Mouse (Mus musculus) liver, postnatal 0 days (tissue): Measurements from ENCODE around the gene Thbs1. TPM values are rescaled to one million over a fixed set of nuclear protein-coding genes. Genes with fewer than 3 reads are reported as not detected.

Experiments
- ATAC-seq: fragments of 200-750 bp; cut with Nextera tagmentation; 2 replicates; pipeline ENCODE4 v1.8.0; 2017; ENCODE audit warnings: mild to moderate bottlenecking, moderate library complexity
- DNase-seq: peaks from one replicate; pipeline ENCODE4 v3.0.0-alpha.2; 2016
- H3K27ac ChIP-seq: fragments of 300-500 bp; sonication (generic); 2 replicates; pipeline ENCODE4 v1.5.1; 2014; ENCODE audit warnings: antibody characterized with exemption, moderate library complexity, mild to moderate bottlenecking, low read depth
- H3K27me3 ChIP-seq: fragments of 300-500 bp; sonication (generic); 2 replicates; pipeline ENCODE4 v1.6.1; 2014; ENCODE audit warnings: low read length, control low read depth, mixed read lengths; ENCODE audit not compliant: insufficient read depth
- H3K36me3 ChIP-seq: fragments of 300-500 bp; sonication (generic); replicated peaks from 2 replicates; pipeline ENCODE4 v1.6.1; 2014; ENCODE audit warnings: mild to moderate bottlenecking, control low read depth, low read length, moderate library complexity, mixed read lengths; ENCODE audit not compliant: insufficient read depth
- H3K4me1 ChIP-seq: fragments of 300-500 bp; sonication (generic); 2 replicates; pipeline ENCODE4 v1.6.1; 2014; ENCODE audit warnings: antibody characterized with exemption, mild to moderate bottlenecking, control low read depth; ENCODE audit not compliant: insufficient read depth
- H3K4me2 ChIP-seq: fragments of 300-500 bp; sonication (generic); 2 replicates; pipeline ENCODE4 v1.6.1; 2014; ENCODE audit warnings: low read depth, mild to moderate bottlenecking, low read length, moderate library complexity, mixed read lengths
- H3K4me3 ChIP-seq: fragments of 300-500 bp; sonication (generic); 2 replicates; pipeline ENCODE4 v1.5.1; 2014; ENCODE audit warnings: low read depth, low read length
- H3K9ac ChIP-seq: fragments of 300-500 bp; sonication (generic); replicated peaks from 2 replicates; pipeline ENCODE4 v1.6.1; 2014; ENCODE audit warnings: mild to moderate bottlenecking, moderate library complexity
- H3K9me3 ChIP-seq: fragments of 300-500 bp; sonication (generic); 2 replicates; pipeline ENCODE4 v1.6.1; 2016; ENCODE audit warnings: mild to moderate bottlenecking, control low read depth, low read length, mixed read lengths
- CTCF ChIP-seq: sonication (generic); IDR thresholded peaks from 2 replicates; pipeline ENCODE4 v1.5.1; 2016; ENCODE audit warnings: antibody characterized with exemption, low read depth
- EP300 ChIP-seq: IDR thresholded peaks from 2 replicates; pipeline ENCODE4 v1.6.1; 2016; ENCODE audit warnings: antibody characterized with exemption, low read depth, mild to moderate bottlenecking
- WGBS: fragments of 180-500 bp; shearing (Covaris S2); extraction: QIAGEN DNeasy Blood & Tissue Kit; methylation state at CpG from one replicate; pipeline ENCODE4 v1.1.7; 2014; ENCODE audit not compliant: insufficient replicate concordance; 5-methylcytosine and 5-hydroxymethylcytosine counted together
- polyA plus RNA-seq: library from polyadenylated mRNA; unstranded; fragments of >200 nt; fragmentation: Nextera tagmentation; extraction: Ambion mirVana; gene quantifications from 2 replicates; pipeline ENCODE4 v1.2.1, GENCODE M21; 2015

Gene Thbs1
- polyA plus RNA-seq, 1 experiment from 2014 or later, result 29.3 TPM

- 88% methylated on average over 5 of the region's 5 CpGs for WGBS
- no peaks in the 10 kb centered on the region for H3K27me3 ChIP-seq
Measured at GRCm38 (mm10) chr2:118091226-118091625, 20.4 kb upstream of the Thbs1 start.

DNA sequence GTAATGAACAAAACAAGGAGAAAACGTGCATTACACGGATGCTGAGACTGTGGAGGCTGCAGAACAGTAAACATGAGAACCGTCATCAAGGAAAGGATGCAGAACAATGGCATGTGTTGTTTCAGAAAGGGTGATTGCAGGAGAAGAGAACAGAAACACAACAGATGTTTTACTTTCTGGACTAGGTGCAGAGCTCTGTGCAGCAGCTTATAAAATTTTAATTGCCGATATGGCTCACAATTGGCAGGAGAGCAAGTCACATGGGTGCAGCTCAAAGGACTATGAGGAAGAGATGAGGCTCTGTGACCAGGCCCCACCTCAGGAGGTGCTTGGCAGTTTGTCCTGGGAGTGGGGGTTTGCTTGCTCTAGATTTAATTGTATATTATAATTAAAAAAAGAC, 12.6 kb upstream of the Thbs1 start:
- H3K9me3 ChIP-seq, result no peaks in the 10 kb centered on the region
- no peak overlapping the region for H3K4me2 ChIP-seq

More at GRCm38 (mm10) chr2:118091226-118091625, 20.4 kb upstream of the Thbs1 start:
- H3K4me2 ChIP-seq, result no peak overlapping the region
- no peak for TF ChIP-seq CTCF
- no peak for TF ChIP-seq EP300
- no peaks in the 10 kb centered on the region for H3K4me1 ChIP-seq
- no peaks in the 10 kb centered on the region for H3K36me3 ChIP-seq
- no peak overlapping the region for H3K27ac ChIP-seq
- H3K9me3 ChIP-seq, result no peaks in the 10 kb centered on the region
- no peak overlapping the region for H3K4me3 ChIP-seq
- ATAC-seq (no peak), DNase-seq (no peak)
- no peak overlapping the region for H3K9ac ChIP-seq

DNA sequence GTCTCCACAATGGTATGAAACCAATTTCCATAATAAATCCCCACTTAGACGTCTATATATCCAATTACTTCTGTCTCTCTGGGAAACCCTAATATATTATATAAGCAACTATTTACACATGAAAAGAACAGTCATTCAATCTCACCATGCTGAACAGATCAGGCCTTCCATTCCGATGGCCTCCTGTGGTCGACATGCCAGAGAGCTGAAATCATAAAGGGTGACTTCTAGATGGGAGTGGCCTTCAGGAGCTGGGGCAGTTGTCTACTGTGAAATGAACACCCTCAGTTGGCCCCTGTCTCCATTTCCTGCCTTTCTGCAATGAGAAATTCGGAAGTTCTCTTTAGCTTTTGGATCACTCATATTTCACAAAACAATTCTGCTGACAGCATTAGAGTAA, 9.5 kb upstream of the Thbs1 start:
- no peaks in the 10 kb centered on the region for H3K27me3 ChIP-seq
- no peak for TF ChIP-seq EP300
- ATAC-seq, result no peak
- no peak overlapping the region for H3K27ac ChIP-seq
- H3K4me3 ChIP-seq, result no peak overlapping the region
- 59% methylated on average over 4 of the region's 4 CpGs for WGBS
- no peak overlapping the region for H3K4me2 ChIP-seq
- no peaks in the 10 kb centered on the region for H3K9me3 ChIP-seq
- H3K36me3 ChIP-seq, result no peaks in the 10 kb centered on the region
- DNase-seq, result no peak
- no peaks in the 10 kb centered on the region for H3K4me1 ChIP-seq
- no peak overlapping the region for H3K9ac ChIP-seq

More for the DNA sequence above, 12.6 kb upstream of the Thbs1 start:
- Histone ChIP-seq H3K4me3 (no peak overlapping the region), H3K27me3 (no peaks in the 10 kb centered on the region), H3K27ac (no peak overlapping the region), H3K9ac (no peak overlapping the region), H3K36me3 (no peaks in the 10 kb centered on the region), H3K4me1 (no peaks in the 10 kb centered on the region)
- 78% methylated on average over 4 of the region's 4 CpGs for WGBS
- no peak for TF ChIP-seq EP300
- DNase-seq (no peak), ATAC-seq (no peak)

DNA sequence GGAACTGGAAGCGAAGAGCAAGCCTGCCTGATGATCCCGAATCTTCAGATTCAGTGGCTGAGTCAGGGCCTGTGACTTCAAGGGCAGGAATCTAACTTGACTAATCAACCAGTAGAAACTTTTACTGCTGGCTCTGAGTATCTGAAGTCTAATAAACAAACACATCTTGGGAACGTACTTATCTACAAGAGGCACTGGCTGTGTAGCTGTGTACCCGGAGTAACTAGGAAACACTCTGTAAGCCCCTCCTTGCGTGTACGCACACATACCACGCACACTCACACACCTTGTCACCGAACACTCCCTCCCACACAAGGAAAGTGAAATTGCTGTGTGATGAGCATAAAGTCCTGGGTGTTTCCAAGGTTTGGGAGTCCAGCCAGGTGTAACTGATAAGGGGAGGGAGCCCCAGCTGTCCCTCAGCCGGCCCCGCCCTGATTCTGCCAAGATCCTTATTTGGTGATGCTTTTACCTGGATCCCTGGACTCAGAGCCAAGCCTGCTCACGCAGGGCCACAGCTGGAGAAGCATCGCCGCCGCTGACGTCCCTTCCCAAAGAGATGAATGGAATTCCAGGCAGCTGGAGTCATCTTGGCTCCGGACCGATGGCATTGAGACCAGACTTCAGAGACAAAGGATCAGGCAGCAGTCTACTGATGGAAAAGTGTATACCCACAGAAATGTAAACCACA, 1.3 kb upstream of the Thbs1 start:
- H3K4me3 ChIP-seq, result no peak overlapping the region

GRCm38 (mm10) chr2:118111116-118111487, 574 bp upstream of the Thbs1 start:
- TF ChIP-seq EP300, result no peak
- peak; percentile 80 for TF ChIP-seq CTCF
- ATAC-seq (peak; percentile 68), DNase-seq (peak; percentile 85)
- Histone ChIP-seq H3K9ac (peak overlapping the region; percentile 35), H3K36me3 (0 out of 2 replicates have a peak, but pooled peaks cover 6% of the 10 kb centered on the region), H3K4me3 (peak overlapping the region; percentile 55), H3K4me2 (peak overlapping the region; percentile 79), H3K9me3 (no peaks in the 10 kb centered on the region), H3K27me3 (peaks cover 14% of the 10 kb centered on the region), H3K27ac (peak overlapping the region; percentile 72), H3K4me1 (0 out of 2 replicates have a peak, but pooled peaks cover 3% of the 10 kb centered on the region)
- WGBS, result 1% methylated on average over 16 of the region's 16 CpGs

More for the DNA sequence above, 1.3 kb upstream of the Thbs1 start:
- Histone ChIP-seq H3K27ac (no peak overlapping the region), H3K27me3 (peaks cover 14% of the 10 kb centered on the region), H3K4me1 (0 out of 2 replicates have a peak, but pooled peaks cover 3% of the 10 kb centered on the region), H3K9ac (no peak overlapping the region), H3K9me3 (no peaks in the 10 kb centered on the region), H3K4me2 (peak overlapping the region; percentile 79; the same call in 1 of the 2 replicates), H3K36me3 (0 out of 2 replicates have a peak, but pooled peaks cover 1% of the 10 kb centered on the region)
- DNase-seq, result no peak
- TF ChIP-seq CTCF, result no peak
- 40% methylated on average over 17 of the region's 17 CpGs for WGBS
- no peak for ATAC-seq

DNA sequence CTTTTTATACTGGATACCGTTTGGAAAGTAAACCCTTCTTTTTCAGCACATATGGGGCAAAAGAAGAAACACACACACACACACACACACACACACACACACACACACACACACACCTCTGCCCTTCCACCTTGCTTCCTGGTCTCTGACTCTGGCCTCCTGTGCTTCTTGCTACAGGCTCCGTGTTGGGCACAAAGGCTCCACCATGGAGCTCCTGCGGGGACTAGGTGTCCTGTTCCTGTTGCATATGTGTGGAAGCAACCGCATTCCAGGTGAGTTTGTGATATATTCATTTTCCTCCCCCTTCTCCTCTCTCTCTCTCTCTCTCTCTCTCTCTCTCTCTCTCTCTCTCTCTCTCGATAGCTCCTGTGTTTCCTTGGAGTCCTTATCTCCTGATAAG, 762 bp downstream of the Thbs1 start:
- Histone ChIP-seq H3K9me3 (no peaks in the 10 kb centered on the region), H3K4me2 (peak overlapping the region; percentile 79), H3K9ac (no peak overlapping the region; the same call in 1 of the 2 replicates), H3K27ac (no peak overlapping the region), H3K27me3 (peaks cover 14% of the 10 kb centered on the region), H3K36me3 (0 out of 2 replicates have a peak, but pooled peaks cover 6% of the 10 kb centered on the region), H3K4me1 (0 out of 2 replicates have a peak, but pooled peaks cover 3% of the 10 kb centered on the region), H3K4me3 (peak overlapping the region; percentile 55)
- DNase-seq, result no peak
- WGBS, result 23% methylated on average over 5 of the region's 5 CpGs
- TF ChIP-seq EP300, result no peak
- TF ChIP-seq CTCF, result no peak
- no peak for ATAC-seq
